Mouse (Mus musculus): ENCODE results near the gene Cltb.

Gene Cltb

GRCm38 (mm10) chr13:54596870-54597269 is 14.3 kb downstream of the Cltb start:
- no peak for DNase-seq (ENCODE audit: inconsistent age in 2 of 2, low spot score in 1 of 2)

- no peak for DNase-seq (ENCODE audit: inconsistent age in 2 of 2, low spot score in 1 of 2)
Measured at GRCm38 (mm10) chr13:54596107-54596690, 14.9 kb downstream of the Cltb start.

GRCm38 (mm10) chr13:54593617-54594016 is 17.5 kb downstream of the Cltb start:
- DNase-seq (ENCODE audit: inconsistent age in 2 of 2, low spot score in 1 of 2) = no peak

GRCm38 (mm10) chr13:54591776-54592356 is 19.3 kb downstream of the Cltb start:
- DNase-seq (ENCODE audit: inconsistent age in 2 of 2, low spot score in 1 of 2) = no peak

GRCm38 (mm10) chr13:54589996-54590951 is 20.9 kb downstream of the Cltb start, which contains the start of the genes Nop16 and Higd2a:
Gene Nop16 (minus strand): TSS chr13:54590090.
Gene Higd2a (plus strand): TSS chr13:54590207.
- DNase-seq (ENCODE audit: inconsistent age in 2 of 2, low spot score in 1 of 2) = peak; percentile 97 to 99

- DNase-seq (ENCODE audit: inconsistent age in 2 of 2, low spot score in 1 of 2) = no peak
Measured at GRCm38 (mm10) chr13:54589414-54589995, 21.6 kb downstream of the Cltb start.

GRCm38 (mm10) chr13:54585831-54586230 is 25.3 kb downstream of the Cltb start:
- DNase-seq (ENCODE audit: inconsistent age in 2 of 2, low spot score in 1 of 2) = no peak

GRCm38 (mm10) chr13:54582860-54583259 is 28.3 kb downstream of the Cltb start:
- DNase-seq (ENCODE audit: inconsistent age in 2 of 2, low spot score in 1 of 2) = no peak

GRCm38 (mm10) chr13:54582126-54582525 is 29.0 kb downstream of the Cltb start:
- DNase-seq (ENCODE audit: inconsistent age in 2 of 2, low spot score in 1 of 2) = peak; percentile 65 to 88

- DNase-seq (ENCODE audit: inconsistent age in 2 of 2, low spot score in 1 of 2) = peak in 1 of 2 experiments; percentile 66
Measured at GRCm38 (mm10) chr13:54581385-54581784, 29.8 kb downstream of the Cltb start.

- no peak for DNase-seq (ENCODE audit: inconsistent age in 2 of 2, low spot score in 1 of 2)
Measured at GRCm38 (mm10) chr13:54577652-54578507, 33.3 kb downstream of the Cltb start.

- DNase-seq (ENCODE audit: inconsistent age in 2 of 2, low spot score in 1 of 2) = no peak
Measured at GRCm38 (mm10) chr13:54575489-54575888, 35.7 kb downstream of the Cltb start.

- peak; percentile 86 to 95 for DNase-seq (ENCODE audit: inconsistent age in 2 of 2, low spot score in 1 of 2)
Measured at GRCm38 (mm10) chr13:54574854-54575481, 36.2 kb downstream of the Cltb start, which contains the start of gene Arl10. Gene Arl10 (plus strand): TSS chr13:54575015.

- DNase-seq (ENCODE audit: inconsistent age in 2 of 2, low spot score in 1 of 2) = no peak
Measured at GRCm38 (mm10) chr13:54572621-54573020, 38.5 kb downstream of the Cltb start.

GRCm38 (mm10) chr13:54571637-54572036 is 39.5 kb downstream of the Cltb start:
- DNase-seq (ENCODE audit: inconsistent age in 2 of 2, low spot score in 1 of 2) = peak; percentile 70 to 87

GRCm38 (mm10) chr13:54570736-54571135 is 40.4 kb downstream of the Cltb start:
- DNase-seq (ENCODE audit: inconsistent age in 2 of 2, low spot score in 1 of 2) = peak; percentile 79 to 92

GRCm38 (mm10) chr13:54569282-54569681 is 41.9 kb downstream of the Cltb start:
- peak in 1 of 2 experiments; percentile 47 for DNase-seq (ENCODE audit: inconsistent age in 2 of 2, low spot score in 1 of 2)

- DNase-seq (ENCODE audit: inconsistent age in 2 of 2, low spot score in 1 of 2) = peak in 1 of 2 experiments; percentile 56
Measured at GRCm38 (mm10) chr13:54568380-54568779, 42.8 kb downstream of the Cltb start.

GRCm38 (mm10) chr13:54565594-54566345 is 45.4 kb downstream of the Cltb start:
- DNase-seq (ENCODE audit: inconsistent age in 2 of 2, low spot score in 1 of 2) = peak in 1 of 2 experiments; percentile 64

Measured in adrenal gland, adult (tissue).